Mouse (Mus musculus): ENCODE results near the gene Irf7.

GRCm38 (mm10) chr7:141292583-141293388, 26.5 kb upstream of the Irf7 start:
- TF ChIP-seq CTCF (IDR thresholded peaks at IDR 0.05; ENCODE audit: low read depth) (no peak), EP300 (IDR thresholded peaks at IDR 0.05; ENCODE audit: low read depth) (no peak)

Data from liver, embryonic 14.5 days (tissue).